Mouse (Mus musculus) layer of hippocampus, postnatal 36 days (tissue): ENCODE measurements around the gene Isca1. TPM values are rescaled to one million over a fixed set of nuclear protein-coding genes. Genes with fewer than 3 reads are reported as not detected.
"Not testable (repeated sequence)": the region's sequence is repeated elsewhere in the genome, so short reads cannot be mapped to it uniquely, and the experiment has no call there.

Source experiments
- DNase-seq, 2 experiments: peaks; one replicate each; pipeline ENCODE4 v3.0.0; 2022
- total RNA-seq, 2 experiments: library from RNA; stranded (reverse); gene quantifications; 2 replicates each; pipeline ENCODE4 v1.2.3; 2021

Isca1 gene
- total RNA-seq, result 100 to 1,000 TPM; 142 to 155 TPM

DNA sequence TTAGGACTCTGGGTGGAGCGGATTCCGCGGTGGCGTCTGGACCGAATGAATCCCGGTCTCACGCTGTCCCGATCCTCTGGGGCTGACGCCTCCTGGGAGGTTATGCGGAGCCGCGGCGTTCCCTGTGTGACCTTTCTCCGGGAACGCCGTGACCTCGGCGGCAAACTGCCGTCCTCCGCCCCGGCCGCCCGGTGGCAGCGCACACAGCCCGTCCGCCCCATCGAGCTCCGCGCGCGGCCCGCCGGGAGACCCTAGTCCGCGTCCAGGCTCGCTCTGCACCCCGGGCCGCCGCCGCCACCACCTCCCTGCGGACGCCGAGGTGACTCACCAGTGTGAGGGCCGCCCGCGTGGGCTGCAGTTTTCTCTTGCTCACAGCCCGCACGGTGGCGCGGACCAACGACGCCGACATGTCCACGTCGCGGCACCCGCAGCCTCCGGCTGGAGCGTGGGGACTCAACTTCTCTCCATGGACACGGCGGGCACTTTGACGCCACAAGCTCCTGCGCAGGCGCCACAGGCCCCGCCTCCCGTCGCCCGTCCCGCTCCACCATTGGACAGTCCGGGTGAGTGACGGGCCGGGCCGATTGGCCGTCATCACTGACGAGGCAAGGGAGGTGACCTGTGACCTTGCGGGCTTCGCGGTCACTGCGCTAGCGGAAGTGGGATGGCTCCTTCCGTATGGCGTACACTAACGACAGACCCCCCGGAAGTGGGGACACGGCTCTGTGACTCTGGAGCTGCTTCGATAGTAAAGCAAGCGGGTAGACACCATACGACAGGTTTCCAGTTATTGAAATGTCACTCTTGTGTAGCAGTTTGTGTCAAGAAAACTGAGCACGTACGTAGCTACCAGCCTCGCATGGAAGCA lies at the start of gene Isca1:
Gene Isca1 (minus strand): TSS at position 515 of the 868 bp plus-strand sequence.
- DNase-seq, result peak; percentile 99

DNA sequence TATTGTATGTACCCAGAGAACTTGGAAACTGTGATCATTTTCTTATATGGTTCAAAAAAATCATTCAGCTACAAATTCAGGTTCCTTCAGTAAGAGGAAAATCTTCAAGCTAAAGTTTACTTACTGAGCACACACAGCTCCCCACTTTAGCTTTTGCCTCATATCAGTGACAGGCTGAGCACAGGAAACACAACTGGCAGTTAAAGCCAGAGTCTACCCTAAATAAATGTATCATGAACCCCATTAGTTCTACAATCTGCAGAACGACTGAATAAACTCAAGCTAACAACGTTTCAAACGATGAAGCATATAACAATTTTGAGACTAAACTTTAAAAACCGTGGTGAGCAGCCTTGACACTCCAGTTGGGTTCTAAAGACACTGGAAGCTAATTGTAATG lies 47.7 kb upstream of the Isca1 start:
- DNase-seq, result no peak

DNA sequence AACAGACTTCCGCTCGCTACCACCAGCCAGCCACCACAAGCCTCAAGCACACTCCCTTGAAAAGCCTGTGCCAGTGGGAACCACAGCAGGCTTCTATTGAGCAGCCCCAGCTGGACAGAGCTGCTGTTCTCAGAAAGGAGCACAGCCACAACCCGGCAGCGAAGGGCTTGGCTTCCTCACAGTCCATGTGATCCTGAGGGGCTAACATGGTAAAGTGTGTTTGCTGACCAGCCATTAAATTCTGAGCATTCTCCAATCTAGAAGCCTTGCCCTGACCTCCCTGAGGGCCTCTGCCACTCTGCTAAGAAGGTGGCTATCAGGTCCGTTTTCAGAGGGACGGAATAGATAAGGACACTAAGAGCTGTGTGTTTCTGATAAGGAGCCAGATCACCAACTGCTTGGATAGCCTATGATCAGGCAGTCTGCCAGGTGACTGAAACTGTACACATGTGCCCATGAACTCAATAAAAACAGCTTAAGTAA lies 44.5 kb upstream of the Isca1 start:
- DNase-seq, result no peak

DNA sequence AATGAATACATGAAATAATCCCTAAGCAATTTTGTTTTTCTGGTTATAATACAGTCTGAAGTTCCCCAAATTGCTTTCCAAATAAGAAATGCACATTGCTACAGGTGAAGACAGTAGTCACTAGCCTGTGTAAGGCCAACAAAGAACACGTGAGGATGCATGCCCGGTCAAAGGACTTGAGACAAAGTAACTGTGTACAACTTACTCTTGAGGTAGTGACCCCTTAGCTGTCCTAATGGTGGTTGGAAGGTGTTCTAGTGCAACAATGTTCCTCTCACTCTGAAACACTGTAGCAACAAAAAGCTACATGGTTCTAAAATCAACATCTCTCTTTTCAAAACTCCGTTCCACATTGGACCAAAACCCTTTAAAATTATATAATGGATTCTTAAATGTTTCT lies 42.0 kb upstream of the Isca1 start:
- DNase-seq, result no peak

DNA sequence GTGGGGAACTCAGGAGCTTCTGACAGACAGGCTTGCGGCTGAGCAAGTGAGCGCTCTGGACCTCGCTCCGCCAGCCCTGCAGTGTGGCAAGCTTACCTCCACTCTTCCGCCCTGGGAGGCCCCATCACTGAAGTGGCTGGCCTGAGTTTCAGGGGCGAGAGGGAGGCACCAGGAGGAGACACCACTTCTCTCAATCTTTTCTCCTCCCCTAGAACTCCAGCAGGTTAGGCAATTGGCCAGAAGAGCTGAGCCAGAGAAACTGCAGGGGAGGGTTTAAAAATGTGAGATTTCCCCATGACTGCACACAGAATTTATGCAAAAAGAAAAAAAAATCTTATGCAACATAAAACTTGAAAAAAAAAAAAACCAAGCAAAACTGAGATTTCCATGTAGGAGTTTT lies 31.4 kb upstream of the Isca1 start:
- DNase-seq, result peak in 1 of 2 experiments; percentile 37

DNA sequence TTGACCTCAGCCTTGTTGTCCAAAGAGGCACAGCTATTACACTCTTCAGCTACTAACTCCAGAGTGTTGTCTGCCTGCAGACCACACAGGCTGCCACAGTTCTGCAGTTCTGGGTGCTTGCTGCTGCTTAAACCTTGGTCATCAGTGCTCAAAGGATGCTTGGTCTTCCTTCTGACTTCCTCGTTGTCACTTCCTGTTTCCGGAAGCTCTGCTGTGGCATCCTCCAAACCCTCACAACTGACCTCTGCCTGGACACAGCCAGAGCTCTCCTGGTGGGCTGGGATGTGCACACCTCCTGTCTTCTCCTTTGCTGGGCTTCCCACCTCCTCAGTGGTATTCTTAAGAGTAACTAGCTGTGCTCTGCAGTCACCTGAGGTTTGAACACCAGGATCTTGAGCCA lies 30.5 kb upstream of the Isca1 start:
- DNase-seq, result no peak

DNA sequence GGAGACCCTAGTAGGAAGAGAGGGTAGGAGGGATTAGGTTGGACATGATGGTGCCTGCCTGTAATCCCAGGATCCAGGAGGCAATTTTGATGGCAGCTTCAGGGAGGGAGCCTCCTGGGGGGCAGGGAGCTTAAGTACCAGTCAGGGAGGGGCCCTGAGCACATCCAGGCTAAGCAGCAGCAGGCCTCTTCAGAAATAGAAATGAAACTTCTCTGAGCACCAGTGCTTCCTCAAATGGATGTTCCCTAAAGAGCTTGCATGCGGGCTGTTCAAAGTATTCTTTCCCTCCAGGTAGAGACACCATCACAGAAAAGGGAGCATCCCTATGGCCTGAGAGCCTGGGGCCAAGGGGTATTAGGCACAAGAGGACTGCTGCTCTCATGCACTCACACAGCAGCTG lies 28.7 kb upstream of the Isca1 start:
- no peak for DNase-seq

DNA sequence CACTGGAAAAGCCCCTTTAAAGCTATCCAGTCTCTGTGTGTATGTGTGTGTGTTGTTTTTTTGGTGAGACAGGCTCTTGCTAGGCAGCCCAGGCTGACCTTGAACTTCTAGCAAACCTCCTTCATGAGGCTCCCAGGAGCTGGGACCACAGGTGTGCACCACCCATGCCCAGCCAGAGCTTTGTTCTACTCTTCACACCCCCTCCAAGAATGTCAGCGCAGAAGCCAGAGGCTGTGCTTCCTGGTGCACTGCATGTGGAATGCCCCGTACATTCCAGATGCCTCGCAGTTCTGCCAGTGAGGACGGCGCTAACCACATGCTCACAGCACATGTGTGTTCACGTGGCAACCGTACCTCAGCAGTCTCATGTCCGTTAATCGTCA lies 26.8 kb upstream of the Isca1 start:
- no peak for DNase-seq

DNA sequence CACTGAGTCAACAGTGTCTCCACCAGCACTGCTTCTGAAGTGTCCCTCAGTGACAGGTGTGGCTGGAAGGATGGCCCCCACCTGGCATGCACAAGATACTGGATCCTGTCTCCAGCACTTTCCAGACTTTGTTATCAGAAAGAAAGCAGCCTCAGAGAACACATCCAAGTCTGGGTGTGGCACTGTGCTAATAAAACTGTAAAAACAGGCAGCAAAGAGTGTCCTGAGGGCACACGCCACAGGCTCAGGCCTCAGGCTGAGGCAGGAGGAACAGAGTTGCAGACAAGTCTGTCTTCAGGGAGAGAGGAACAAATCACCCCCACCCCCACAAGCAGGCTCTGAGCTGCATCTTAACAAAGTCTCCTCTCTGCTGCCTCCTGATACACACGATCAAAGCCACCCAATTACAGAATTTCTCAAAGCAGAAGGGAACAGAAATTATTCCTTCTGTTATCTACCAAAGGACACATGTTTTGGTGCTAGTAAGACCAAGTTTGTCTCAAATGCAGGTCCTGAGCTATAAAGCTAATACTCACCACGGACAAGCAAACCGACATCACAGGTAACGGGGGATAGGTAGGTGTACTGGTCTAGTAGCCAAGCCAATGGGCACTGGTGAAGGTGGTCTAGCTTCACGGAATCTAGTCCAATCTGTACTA lies 26.3 kb upstream of the Isca1 start:
- DNase-seq, result no peak

DNA sequence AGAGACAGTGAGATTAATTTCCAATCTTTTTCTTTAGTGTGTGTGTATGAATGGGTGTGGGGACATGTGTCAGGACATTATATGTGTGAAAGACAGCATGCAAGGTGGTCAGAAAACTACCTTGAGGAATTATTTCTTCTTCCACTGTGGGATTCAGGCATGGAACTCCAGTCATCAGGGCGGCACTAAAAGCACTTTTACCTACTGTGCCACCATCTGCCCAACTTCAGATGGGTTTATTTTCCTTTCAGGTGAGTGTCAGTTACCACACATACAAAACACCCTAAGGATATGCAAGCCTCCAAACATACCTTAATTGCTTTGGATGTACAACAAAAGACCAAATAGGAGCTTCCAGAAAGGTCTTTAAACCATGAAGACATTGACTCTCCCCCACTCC lies 25.2 kb upstream of the Isca1 start:
- DNase-seq, result no peak

DNA sequence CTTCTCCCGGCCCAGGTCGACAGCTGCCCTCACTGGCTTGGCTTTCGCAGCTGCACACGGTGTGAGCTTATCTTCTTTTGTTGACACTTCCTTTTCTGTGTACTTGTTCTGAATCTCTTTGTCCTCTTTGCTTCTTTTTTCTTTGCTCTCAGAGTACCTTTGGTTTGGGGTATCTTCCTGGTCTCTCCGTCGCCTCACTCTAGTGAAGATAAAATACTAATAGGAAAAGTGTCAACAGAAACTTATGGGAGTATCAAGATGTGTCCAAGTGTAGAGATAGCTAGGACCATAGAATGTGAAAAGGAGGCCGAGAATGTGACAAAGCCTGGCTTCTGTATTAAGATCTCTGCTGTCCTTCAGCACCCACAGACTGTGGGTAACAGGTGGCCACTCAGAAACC lies 12.5 kb upstream of the Isca1 start, which contains the start of gene Gm49354:
Gene Gm49354 (minus strand): TSS at position 101 of the 400 bp plus-strand sequence.
- DNase-seq, result no peak

DNA sequence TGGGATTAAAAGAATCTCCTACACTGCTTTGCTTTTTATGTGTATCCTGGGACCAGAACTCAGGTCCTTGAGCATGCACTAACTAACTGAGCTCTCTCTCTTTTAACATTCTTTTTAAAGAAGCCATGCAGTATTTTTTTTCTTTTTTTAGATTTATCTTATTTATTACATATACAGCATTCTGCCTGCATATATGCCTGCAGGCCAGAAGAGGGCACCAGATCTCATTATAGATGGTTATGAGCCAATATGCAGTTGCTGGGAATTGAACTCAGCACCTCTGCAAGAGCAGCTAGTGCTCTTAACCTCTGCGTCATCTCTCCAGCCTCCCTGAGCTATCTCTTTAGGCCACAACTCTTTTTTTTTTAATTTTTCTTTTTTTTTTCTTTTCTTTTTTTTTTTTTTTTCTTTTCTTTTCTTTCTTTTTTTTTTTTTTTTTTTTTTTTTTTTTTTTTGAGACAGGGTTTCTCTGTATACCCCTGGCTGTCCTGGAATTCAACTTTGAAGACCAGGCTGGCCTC lies 10.2 kb upstream of the Isca1 start:
- not testable (repeated sequence) for DNase-seq

DNA sequence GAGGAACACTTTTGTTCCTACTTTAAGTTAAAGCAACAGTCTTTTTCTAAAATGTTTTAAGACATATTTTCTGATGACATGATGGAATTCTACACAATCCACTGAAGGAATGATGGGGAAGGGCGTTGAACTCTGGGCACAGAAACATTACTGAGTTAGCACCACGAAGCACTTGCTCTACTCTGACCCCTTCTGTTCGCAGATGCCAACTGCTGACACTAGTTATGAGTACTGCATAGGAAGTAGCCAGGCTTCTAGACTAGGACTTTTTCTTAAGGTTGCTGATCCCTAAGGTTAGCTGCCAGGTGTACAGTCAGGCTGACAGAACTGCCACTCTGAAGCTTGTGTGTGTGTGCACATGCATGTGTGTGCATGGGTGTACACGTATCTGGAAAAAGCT lies 9.6 kb upstream of the Isca1 start:
- no peak for DNase-seq

DNA sequence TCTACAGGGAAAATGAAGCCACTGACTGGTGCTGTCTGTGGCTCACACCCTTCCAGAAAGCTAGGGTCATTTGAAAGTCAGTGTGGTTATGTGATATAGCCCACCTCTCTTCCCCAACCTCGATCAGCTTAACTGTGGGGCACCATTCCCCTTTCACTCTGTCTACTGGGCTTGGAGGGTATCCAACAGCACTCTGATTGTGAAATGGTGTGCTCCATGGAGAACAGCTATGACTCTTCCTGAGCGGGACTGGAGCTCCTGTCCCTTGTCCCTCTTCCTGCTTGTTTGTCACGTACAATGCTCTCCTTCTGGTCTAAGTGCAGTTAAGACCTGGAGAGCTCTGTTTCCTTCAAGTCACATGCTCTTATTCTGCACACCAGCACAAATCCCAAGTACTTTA lies 5.6 kb upstream of the Isca1 start:
- DNase-seq, result no peak

DNA sequence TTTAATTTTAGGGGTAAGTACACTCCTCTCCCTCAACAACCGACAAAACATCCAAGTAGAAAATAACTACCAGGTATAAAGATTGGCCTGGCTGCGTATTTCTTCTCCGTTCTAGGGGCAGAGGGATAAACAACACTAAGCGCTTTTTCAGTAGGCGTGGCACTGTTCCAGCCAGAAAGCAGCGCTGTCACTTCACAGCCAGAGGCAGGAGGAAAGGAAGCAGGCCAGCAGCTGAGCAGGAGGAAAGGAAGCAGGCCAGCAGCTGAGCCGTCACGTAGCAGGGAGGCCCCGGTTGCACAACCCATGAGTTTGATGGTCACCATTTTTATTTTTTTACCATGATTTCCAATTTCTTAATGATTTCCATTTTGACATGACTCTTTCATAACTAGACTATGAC lies 1.6 kb upstream of the Isca1 start:
- DNase-seq, result peak; percentile 37 to 47

DNA sequence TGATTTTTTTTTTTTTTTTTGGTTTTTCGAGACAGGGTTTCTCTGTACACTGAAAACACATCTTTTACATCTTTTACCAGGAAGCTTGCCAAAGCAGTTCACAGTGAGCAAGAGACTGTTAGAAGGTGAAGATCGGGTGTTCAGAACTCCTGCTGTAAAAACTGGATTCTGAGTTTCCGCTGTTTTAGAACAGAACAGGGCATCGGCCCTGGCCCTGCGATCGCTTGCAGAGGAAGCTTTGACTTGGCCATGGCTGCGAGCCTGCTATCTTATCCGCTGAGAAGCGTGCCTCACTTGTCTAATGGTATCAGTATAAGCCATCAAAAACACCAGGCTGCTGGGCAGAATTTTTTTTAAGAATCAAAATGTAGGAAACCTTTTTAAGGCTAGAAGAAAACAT lies 1.2 kb upstream of the Isca1 start:
- no peak for DNase-seq

DNA sequence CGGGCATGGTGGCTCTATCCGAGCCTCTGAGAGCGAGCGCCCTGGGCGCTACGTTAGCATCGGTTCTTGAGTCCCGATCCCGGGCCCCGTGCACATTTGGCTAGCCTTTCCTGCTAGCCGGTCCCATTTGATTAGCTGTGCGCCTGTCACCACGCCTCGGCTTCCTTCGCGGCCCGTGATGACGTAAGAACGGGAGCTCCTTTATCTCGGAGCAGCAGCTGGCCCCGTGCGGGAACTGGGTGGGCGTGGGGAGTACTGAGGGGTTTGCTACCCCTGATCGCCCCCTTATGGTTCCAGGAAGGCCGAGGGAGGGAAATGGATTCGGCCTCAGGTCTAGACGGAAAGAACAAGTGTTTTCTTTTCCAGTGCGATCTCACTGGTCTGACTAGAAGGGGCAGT lies 553 bp upstream of the Isca1 start:
- DNase-seq, result peak; percentile 85

DNA sequence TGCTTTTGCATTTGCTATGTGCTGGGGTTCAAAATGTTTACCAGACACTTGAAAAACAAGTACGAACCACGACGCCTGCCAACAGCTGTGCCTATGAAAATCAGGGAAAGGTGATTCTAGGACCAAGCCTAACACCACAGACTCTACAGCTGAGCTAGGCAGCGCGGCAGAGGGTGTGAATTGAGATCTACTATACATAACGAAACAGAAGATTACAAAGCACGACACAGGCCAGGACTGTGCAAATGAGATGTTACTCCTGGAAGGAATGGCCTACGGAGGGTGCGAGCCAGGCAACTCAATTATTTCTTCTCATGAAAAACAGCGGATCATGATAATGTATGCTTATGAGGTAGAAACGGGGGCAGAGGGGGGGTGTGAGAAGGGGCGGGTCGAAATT lies 1.1 kb downstream of the Isca1 start:
- no peak for DNase-seq

DNA sequence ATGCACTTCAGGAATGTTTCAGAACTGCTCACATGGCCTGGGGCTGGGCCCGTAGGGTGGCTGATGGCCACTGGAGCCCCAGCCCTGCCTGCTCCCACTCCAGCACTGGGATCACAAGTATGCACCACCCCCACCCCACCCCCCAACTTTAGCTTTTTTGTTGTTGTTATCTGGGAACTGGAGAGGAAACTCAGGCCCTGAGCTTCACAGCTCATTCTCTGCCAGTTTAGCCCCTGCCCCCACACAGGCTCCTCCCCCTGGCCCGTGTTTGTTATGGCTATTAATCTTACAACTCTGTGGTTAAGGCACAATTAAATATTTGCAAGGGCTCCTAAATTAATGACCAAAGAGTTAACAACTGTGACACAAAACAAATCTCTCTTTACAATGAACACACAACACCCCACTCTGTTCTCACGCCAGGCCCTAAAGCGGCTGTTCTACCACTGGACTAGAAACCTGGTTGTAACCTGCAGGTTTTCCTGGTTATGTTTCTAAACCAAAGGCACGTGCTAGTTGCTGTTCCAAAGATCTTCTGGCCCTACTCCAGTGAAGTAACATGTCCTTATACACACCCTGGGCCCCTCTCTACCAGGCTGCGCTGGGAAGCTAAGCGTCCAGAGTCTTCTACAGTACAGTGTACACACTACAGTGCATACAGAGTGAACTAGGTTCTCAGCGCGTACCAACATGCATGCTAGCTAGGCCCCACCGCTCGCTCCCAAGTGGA lies 2.7 kb downstream of the Isca1 start:
- no peak for DNase-seq

DNA sequence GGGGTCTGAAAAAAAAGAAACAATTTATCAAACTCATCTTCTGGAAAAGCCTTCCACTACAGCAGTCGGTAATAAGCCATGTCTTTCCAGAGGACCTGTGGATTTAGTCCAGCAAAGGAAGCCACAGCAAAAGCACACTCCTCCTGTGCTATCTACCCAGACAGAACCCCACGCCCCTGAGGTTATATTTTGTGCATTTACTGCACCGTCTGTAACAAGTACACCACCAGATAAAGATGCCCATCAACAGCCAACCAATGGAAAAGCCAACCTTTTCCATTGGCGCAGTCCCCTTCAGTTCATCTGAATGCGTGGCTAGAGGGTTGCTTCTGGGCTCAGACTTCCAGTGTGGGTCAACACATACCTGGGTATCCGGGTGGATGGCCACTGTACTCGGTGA lies 6.8 kb downstream of the Isca1 start:
- no peak for DNase-seq

DNA sequence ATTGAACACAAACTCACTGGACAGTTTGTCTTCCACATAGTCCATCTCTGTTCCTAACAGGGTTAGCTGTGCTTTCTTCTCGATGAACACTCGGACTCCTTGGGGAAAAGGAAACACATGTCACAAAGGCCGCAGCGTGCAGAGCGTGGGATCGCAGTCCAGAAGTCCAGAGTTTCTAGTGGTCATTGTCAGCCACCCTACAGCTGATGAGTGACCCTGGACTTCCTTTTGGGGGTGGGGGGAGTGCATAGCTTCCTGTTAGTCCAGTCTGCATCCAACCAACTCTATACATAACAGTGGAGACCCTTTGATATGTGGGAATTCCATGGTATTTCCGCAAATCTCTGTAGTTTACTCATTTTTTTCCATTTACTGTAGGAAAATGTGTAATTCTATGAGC lies 12.7 kb downstream of the Isca1 start:
- DNase-seq, result no peak

DNA sequence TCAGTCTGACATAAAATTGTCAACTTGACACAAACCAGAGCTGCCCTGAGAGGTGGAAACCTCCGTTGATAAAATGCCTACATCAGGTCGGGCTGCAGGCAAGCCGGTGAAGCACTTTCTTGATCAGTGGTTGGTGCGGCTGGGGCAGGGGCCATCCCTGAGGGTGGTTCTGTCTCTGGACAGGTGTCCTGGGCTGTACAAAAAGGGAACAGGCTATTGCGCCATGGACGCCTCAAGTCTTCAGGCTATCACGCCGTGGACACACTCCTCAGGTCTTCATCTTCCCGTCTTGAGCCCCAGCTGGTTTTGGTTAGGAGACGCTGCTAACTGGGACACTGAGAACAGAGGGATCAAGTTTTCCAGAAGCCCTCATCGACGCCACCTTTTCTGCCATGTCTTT lies 19.3 kb downstream of the Isca1 start:
- DNase-seq, result no peak

DNA sequence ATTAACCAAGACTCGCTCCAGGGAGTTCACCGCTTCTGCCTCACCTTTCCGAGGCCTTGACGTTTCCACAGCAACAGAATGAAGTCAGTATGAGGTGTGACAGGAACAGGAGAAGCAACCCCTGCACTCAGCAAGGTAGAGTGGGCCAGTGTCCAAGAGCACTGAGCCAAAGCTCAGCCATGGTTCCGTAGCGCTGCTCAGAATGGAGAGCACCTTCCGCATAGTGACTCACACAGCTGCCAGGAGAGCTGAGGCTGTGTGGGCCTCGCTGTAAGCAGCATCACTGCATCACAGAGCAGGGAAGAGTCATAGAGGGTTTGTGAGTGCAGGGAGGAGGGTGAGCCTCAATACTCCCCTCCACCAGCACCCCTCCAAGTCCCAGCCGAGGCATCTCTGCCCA lies 22.9 kb downstream of the Isca1 start, which contains the start of gene 1700014D04Rik:
Gene 1700014D04Rik (minus strand): TSS at position 42 of the 400 bp plus-strand sequence.
- DNase-seq, result peak in 1 of 2 experiments; percentile 25
